Mouse (Mus musculus) neural tube, embryonic 14.5 days (tissue): ENCODE results near the gene Card11. TPM values are rescaled to one million over a fixed set of nuclear protein-coding genes. Genes with fewer than 3 reads are reported as not detected.

Source experiments
- ATAC-seq: fragments of 200-750 bp; cut with Nextera tagmentation; 2 replicates; pipeline ENCODE4 v1.8.0; 2017; ENCODE audit warnings: low read depth, mild to moderate bottlenecking, moderate TSS enrichment, moderate library complexity
- H3K27ac ChIP-seq: fragments of 300-500 bp; sonication (generic); 2 replicates; pipeline ENCODE4 v1.5.1; 2014; ENCODE audit warnings: low read depth, mild to moderate bottlenecking, control low read depth, low read length, moderate library complexity, mixed read lengths
- H3K27me3 ChIP-seq: fragments of 300-500 bp; sonication (generic); 2 replicates; pipeline ENCODE4 v1.6.1; 2014; ENCODE audit warnings: low read length; ENCODE audit not compliant: control insufficient read depth, insufficient read depth
- H3K36me3 ChIP-seq: fragments of 300-500 bp; sonication (generic); 2 replicates; pipeline ENCODE4 v1.6.1; 2014; ENCODE audit warnings: low read length, mixed read lengths; ENCODE audit not compliant: control insufficient read depth, insufficient read depth
- H3K4me1 ChIP-seq: fragments of 300-500 bp; sonication (generic); 2 replicates; pipeline ENCODE4 v1.6.1; 2014; ENCODE audit warnings: low read length; ENCODE audit not compliant: control insufficient read depth, insufficient read depth
- H3K4me2 ChIP-seq: fragments of 300-500 bp; sonication (generic); 2 replicates; pipeline ENCODE4 v1.6.1; 2014; ENCODE audit warnings: mild to moderate bottlenecking, low read depth, low read length, control low read depth
- H3K4me3 ChIP-seq: fragments of 300-500 bp; sonication (generic); 2 replicates; pipeline ENCODE4 v1.5.1; 2014; ENCODE audit warnings: low read depth, low read length, control low read depth, mixed read lengths
- H3K9ac ChIP-seq: fragments of 300-500 bp; sonication (generic); replicated peaks from 2 replicates; pipeline ENCODE4 v1.6.1; 2014; ENCODE audit warnings: low read depth, mild to moderate bottlenecking, control low read depth, low read length, mixed read lengths
- H3K9me3 ChIP-seq: fragments of 300-500 bp; sonication (generic); 2 replicates; pipeline ENCODE4 v1.6.1; 2016; ENCODE audit warnings: low read length; ENCODE audit not compliant: control insufficient read depth
- WGBS: fragments of 180-500 bp; shearing (Covaris S2); extraction: QIAGEN DNeasy Blood & Tissue Kit; methylation state at CpG from one replicate; pipeline ENCODE4 v1.1.7; 2014; 5-methylcytosine and 5-hydroxymethylcytosine counted together
- polyA plus RNA-seq: library from polyadenylated mRNA; unstranded; fragments of >200 nt; fragmentation: Nextera tagmentation; extraction: Ambion mirVana; gene quantifications from 2 replicates; pipeline ENCODE4 v1.2.1, GENCODE M21; 2014

Gene Card11
- polyA plus RNA-seq, 1 experiment from 2014 or later = 0.17 TPM

DNA sequence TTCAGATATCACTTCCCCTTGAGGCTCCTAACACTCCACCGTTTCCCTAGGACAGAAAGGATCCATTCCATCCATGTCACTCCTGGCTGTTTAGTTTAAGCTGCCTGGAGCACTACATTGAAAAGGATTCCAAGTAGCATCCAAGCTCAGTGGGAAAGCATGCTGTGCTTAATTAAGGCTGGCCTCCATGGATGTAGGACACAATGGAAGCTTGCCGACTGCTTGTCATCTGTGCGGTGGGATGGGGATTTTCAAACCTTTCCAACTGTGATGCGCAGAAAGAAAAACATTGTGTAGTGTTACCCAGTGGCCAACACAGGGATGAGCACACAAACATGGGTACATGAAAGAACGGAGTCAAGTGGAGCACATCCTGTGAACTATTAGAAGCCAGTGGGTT is 89.5 kb downstream of the Card11 start:
- 80% methylated on average over 5 of the region's 5 CpGs for WGBS
- Histone ChIP-seq H3K27ac (no peak overlapping the region), H3K4me3 (no peak overlapping the region), H3K4me1 (no peaks in the 10 kb centered on the region), H3K36me3 (no peaks in the 10 kb centered on the region), H3K9me3 (peaks cover 2% of the 10 kb centered on the region; the same call in 1 of the 2 replicates), H3K27me3 (no peaks in the 10 kb centered on the region), H3K9ac (no peak overlapping the region), H3K4me2 (no peak overlapping the region)
- no peak for ATAC-seq

DNA sequence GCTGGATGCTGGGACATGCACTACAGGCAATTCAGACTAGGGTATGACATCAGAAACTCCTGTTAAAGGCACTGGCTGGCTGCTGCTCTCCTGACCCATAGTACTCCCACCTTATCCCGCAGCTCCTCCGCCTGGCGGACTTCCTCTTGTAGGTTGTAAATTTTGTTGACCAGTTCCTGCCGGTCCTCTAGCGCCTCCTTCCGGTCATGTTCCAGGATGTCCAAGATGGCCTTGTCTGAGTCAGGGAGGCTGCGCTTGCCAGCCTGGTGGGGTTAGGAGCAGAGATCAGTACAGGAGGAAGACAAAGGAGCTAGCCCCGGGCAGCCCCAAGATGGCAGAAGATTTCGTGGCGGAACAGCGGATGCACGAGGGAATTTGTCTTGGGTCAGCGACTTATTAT is 99.5 kb downstream of the Card11 start:
- WGBS = 84% methylated on average over 13 of the region's 13 CpGs
- no peaks in the 10 kb centered on the region for H3K36me3 ChIP-seq

DNA sequence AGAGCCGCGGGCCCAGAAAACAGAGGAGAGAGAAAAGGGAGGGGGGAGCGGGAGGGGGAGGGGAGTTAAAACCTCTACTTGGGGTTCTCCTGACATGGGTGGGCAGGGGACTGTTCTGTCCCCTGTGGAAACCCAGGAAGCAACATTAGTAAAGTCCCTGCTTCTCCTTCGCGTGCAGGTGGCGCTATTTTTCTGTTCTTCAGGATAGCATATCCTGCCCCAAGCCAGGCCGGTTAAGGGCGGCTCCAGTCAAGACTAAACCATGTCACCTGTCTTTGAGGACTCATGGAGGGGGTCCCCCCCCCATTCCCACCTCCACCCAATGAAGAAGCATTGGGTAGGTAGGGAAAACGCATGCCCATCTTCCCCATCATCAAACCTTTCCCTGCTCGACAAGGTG is 109.3 kb downstream of the Card11 start:
- no peak for ATAC-seq
- Histone ChIP-seq H3K4me3 (no peak overlapping the region), H3K4me1 (no peaks in the 10 kb centered on the region), H3K36me3 (no peaks in the 10 kb centered on the region), H3K27ac (no peak overlapping the region), H3K9ac (no peak overlapping the region), H3K27me3 (no peaks in the 10 kb centered on the region), H3K9me3 (no peaks in the 10 kb centered on the region), H3K4me2 (no peak overlapping the region)
- WGBS = 48% methylated on average over 10 of the region's 10 CpGs

More for the DNA sequence above, 99.5 kb downstream of the Card11 start:
- H3K9me3 ChIP-seq = no peaks in the 10 kb centered on the region
- no peak overlapping the region for H3K27ac ChIP-seq
- H3K4me3 ChIP-seq = no peak overlapping the region
- H3K27me3 ChIP-seq = no peaks in the 10 kb centered on the region
- no peak for ATAC-seq
- no peak overlapping the region for H3K4me2 ChIP-seq
- H3K4me1 ChIP-seq = no peaks in the 10 kb centered on the region
- no peak overlapping the region for H3K9ac ChIP-seq

DNA sequence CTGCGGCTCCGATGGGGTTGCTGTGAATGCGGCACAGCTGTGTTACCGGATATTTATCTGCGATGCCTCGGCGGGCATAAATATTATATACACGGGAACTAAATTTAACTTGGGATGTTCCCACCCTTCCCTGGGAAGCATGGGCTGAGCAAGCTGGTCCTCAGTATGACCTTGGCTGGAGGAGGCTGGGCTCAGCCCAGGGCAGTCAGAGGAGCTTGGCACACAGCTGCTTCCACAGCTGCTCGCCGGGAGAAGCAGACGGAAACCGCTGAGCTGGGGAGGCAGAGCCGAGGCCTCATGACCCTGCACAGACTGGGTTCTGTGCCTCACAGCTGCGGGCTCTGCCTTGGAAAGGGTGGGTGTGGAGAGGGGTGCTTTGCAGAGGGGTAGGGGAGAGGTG is 110.3 kb downstream of the Card11 start:
- no peaks in the 10 kb centered on the region for H3K27me3 ChIP-seq
- H3K9ac ChIP-seq = no peak overlapping the region
- no peaks in the 10 kb centered on the region for H3K36me3 ChIP-seq
- H3K4me2 ChIP-seq = no peak overlapping the region
- H3K27ac ChIP-seq = peak overlapping the region; percentile 39
- WGBS = 50% methylated on average over 14 of the region's 14 CpGs
- H3K4me3 ChIP-seq = no peak overlapping the region
- no peaks in the 10 kb centered on the region for H3K4me1 ChIP-seq
- H3K9me3 ChIP-seq = no peaks in the 10 kb centered on the region
- ATAC-seq = no peak

DNA sequence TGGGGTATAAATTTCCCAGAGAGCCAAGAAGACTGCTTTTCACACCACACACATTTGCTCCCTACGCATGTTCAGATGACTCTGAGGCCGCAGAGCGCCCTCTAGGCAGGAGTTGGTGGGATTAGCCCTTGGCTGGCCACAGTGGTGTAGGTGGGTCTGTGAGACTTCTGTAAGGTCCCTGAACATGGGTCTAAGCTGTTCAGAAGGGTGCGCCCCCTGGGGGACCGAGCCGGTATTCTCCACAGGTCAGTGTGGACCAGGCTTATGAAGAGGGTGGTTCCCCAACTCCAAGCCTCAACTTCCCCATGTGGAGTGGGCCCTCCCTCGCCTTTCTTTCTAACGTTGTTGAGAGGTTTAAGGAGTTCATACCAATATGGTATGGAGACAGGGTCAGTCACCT is 110.8 kb downstream of the Card11 start:
- Histone ChIP-seq H3K9me3 (no peaks in the 10 kb centered on the region), H3K27ac (no peak overlapping the region), H3K4me2 (no peak overlapping the region), H3K27me3 (no peaks in the 10 kb centered on the region), H3K4me3 (no peak overlapping the region), H3K4me1 (no peaks in the 10 kb centered on the region), H3K9ac (no peak overlapping the region), H3K36me3 (no peaks in the 10 kb centered on the region)
- no peak for ATAC-seq
- WGBS = 47% methylated on average over 8 of the region's 8 CpGs

DNA sequence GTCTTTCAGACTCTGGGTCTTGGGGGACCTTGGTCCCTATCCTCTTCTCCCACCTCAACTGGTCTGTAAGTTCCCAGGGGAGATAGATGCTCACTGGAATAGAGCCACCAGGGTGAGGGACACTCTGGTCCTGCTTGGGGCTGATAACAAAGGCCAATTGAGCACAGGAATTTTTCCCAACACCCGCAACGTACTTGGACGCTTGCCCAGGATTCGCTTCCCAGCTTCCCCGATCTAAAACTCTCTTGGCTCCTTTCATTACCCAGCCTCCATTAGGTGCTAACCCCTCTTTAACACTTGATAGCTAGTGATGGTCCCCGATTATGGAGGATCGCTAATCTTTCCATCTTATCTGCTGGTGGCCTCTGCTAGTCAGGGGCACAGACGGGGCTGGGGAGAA is 112.5 kb downstream of the Card11 start:
- no peak overlapping the region for H3K4me2 ChIP-seq
- H3K4me3 ChIP-seq = no peak overlapping the region
- ATAC-seq = no peak
- H3K27ac ChIP-seq = no peak overlapping the region
- H3K9me3 ChIP-seq = no peaks in the 10 kb centered on the region
- 68% methylated on average over 8 of the region's 8 CpGs for WGBS
- no peak overlapping the region for H3K9ac ChIP-seq
- no peaks in the 10 kb centered on the region for H3K4me1 ChIP-seq
- H3K36me3 ChIP-seq = no peaks in the 10 kb centered on the region
- H3K27me3 ChIP-seq = no peaks in the 10 kb centered on the region

DNA sequence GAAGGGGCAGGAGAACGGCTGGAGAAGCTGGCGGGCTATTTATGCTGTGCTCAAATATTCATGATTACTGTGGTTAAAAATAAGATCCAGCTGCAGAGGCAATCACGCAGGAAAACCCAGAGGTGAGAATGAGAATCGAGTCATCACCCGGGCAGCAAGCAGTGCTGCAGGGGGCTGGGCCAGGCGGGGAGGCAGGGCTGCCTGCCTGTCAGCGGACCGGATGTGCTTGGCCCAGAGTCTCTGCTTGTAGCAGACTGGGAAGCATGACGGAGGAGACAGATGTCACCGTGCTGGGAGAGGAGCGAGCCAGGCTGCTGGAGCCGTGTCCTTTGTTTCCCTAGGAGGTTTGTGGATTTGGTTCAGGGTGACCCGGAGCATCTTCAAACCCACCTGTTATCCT is 115.4 kb downstream of the Card11 start:
- Histone ChIP-seq H3K4me1 (no peaks in the 10 kb centered on the region), H3K27me3 (no peaks in the 10 kb centered on the region), H3K4me3 (no peak overlapping the region), H3K4me2 (no peak overlapping the region), H3K9ac (no peak overlapping the region), H3K9me3 (no peaks in the 10 kb centered on the region), H3K36me3 (no peaks in the 10 kb centered on the region), H3K27ac (no peak overlapping the region)
- 49% methylated on average over 13 of the region's 13 CpGs for WGBS
- no peak for ATAC-seq

DNA sequence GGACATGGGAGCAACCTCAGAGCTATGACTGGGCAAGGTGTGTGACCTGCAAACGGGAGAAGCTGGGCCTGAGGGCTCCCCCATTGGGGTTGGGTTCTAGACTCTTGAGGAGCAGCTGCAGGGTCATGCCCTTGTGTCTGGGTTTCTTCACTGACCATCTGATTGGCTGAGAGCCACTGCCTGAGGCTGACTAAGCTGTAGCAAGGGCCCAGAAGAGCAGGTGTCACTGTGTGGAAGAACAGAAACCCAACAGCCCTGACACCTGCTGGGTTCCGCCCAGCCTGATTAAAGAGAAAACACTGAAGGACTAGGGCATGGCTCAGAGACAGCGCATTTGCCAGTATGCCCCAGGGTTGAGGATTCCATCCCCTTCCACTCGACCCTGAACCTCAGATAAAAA is 118.0 kb downstream of the Card11 start:
- Histone ChIP-seq H3K9me3 (no peaks in the 10 kb centered on the region), H3K9ac (no peak overlapping the region), H3K27ac (no peak overlapping the region), H3K27me3 (no peaks in the 10 kb centered on the region), H3K4me3 (no peak overlapping the region), H3K4me2 (no peak overlapping the region), H3K36me3 (no peaks in the 10 kb centered on the region), H3K4me1 (no peaks in the 10 kb centered on the region)
- ATAC-seq = no peak
- 79% methylated on average over 4 of the region's 4 CpGs for WGBS

DNA sequence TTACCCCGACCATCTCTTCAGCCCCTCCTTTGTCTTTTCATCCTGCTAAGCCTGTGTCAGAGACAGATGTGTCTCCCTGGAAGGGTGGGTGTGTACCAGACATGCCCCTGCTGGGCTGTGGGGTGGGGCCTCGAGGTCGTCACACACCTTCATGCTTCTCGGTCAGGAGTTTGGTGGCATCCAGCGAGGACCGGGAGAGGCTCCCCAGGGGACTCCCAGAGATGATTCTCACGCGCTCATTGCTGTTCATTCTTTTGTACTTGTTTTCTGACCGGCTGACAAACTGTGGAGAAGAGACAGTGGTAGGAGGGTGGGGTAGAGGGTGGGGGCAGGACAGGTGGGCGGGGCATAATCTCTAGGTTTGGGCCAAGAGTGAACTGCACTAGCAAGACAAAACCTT is 120.2 kb downstream of the Card11 start:
- no peaks in the 10 kb centered on the region for H3K36me3 ChIP-seq
- H3K27me3 ChIP-seq = no peaks in the 10 kb centered on the region
- H3K4me2 ChIP-seq = no peak overlapping the region
- no peak overlapping the region for H3K27ac ChIP-seq
- H3K9me3 ChIP-seq = no peaks in the 10 kb centered on the region
- H3K4me3 ChIP-seq = no peak overlapping the region
- no peak for ATAC-seq
- no peaks in the 10 kb centered on the region for H3K4me1 ChIP-seq
- H3K9ac ChIP-seq = no peak overlapping the region
- 44% methylated on average over 10 of the region's 10 CpGs for WGBS

DNA sequence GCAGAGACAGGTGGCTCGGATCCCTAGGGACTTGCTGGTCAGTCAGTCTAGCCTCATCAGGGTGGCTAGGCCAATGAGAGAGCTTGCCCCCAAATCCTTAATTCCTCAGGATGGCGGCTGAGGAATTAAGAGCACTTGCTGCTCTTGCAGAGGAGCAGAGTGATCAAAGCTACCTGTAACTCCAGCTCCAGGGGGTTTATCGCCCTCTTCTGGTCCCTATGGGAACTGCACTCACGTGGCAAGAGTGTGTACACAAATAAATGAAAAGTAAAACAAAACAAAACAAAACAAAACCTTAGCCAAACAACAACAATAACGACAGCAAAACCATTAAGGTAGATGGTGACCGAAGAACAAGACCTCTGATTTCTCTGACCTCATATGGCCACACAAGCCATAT is 121.7 kb downstream of the Card11 start:
- ATAC-seq = no peak
- no peak overlapping the region for H3K4me2 ChIP-seq
- no peak overlapping the region for H3K4me3 ChIP-seq
- H3K9me3 ChIP-seq = no peaks in the 10 kb centered on the region
- WGBS = 69% methylated on average over 6 of the region's 6 CpGs
- no peaks in the 10 kb centered on the region for H3K27me3 ChIP-seq
- no peak overlapping the region for H3K27ac ChIP-seq
- H3K36me3 ChIP-seq = no peaks in the 10 kb centered on the region
- no peaks in the 10 kb centered on the region for H3K4me1 ChIP-seq
- no peak overlapping the region for H3K9ac ChIP-seq
